10 mouse cellular contexts compared by ENCODE assay signal in the genomic region with DNA sequence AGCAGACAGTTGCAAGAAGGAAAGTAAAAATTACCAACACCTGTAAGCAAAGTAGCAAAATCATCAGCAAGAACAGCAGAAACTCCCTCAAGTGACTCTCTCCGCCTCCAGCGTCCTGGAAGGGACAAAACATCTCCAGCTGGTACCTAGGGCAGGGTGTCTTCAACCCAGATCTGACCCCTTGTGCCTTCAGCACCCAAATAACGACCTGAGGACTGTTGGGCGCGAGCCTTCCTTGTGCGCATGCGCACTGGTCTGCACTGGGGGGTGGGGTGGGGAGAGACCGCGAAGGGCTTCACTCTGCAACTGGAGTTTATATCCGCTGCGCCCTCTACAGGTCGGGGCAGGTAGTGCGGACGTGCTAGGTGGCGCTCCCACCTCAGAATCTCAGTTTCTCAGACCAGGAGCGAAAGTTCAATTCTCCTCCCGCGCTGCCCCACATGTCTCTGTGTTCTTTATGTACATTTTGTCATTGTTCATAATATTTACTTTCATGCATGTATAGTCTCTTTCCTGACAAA. TPM values are rescaled to one million over a fixed set of nuclear protein-coding genes. Genes with fewer than 3 reads are reported as not detected.
DNase-seq lines count a peak whose midpoint lies in the region; ATAC-seq and TF ChIP-seq lines count a peak whose summit lies in the region.
"Had no signal": no experiment of that assay in that cellular context is flagged by ENCODE, and none has a peak within 500 bp of the region (broad histone marks: within the 10 kb centered on the region; RNA-seq: fewer than 3 reads in every experiment).

No protein-coding gene starts in this region.

- peak; percentile 52 for TF ChIP-seq CTCF in left cerebral cortex, adult 2 months (IDR thresholded peaks at IDR 0.05)
- peak; percentile 55 for TF ChIP-seq CTCF in lung, adult 2 months (IDR thresholded peaks at IDR 0.05; ENCODE audit: insufficient read depth, low read length)

- H3K27me3 ChIP-seq in hindbrain, embryonic 12.5 days, result no peaks in the 10 kb centered on the region
- H3K27me3 ChIP-seq: stomach, embryonic 15.5 days had no signal

- TF ChIP-seq POLR2A in lung, adult 2 months (IDR thresholded peaks at IDR 0.05; ENCODE audit: borderline replicate concordance, extremely low read depth, low read depth, low read length), result no peak

- H3K36me3 ChIP-seq in hindbrain, embryonic 12.5 days, result no peaks in the 10 kb centered on the region
- H3K36me3 ChIP-seq: hindbrain, embryonic 10.5 days; stomach, embryonic 15.5 days had no signal

- H3K4me2 ChIP-seq in hindbrain, embryonic 12.5 days (replicated peaks), result no peak overlapping the region

- 0 out of 2 replicates have a peak, but pooled peaks cover 3% of the 10 kb centered on the region for H3K9me3 ChIP-seq in hindbrain, embryonic 12.5 days (replicated peaks)
- H3K9me3 ChIP-seq: hindbrain, embryonic 10.5 days; stomach, embryonic 15.5 days had no signal

- intact Hi-C loops in left cerebral cortex, adult 2 months (cut with DNase I), result loop anchor here (5.0 kb wide), 2 partner anchors 41 to 171 kb away; a partner anchor contains a TSS

- no peak overlapping the region for H3K4me3 ChIP-seq in left cerebral cortex, adult 2 months
- no peak overlapping the region for H3K4me3 ChIP-seq in lung, adult 2 months (replicated peaks; ENCODE audit: extremely low read depth, low read depth, low read length)
- no peak overlapping the region for H3K4me3 ChIP-seq in hindbrain, embryonic 12.5 days

- no peak for ATAC-seq in hindbrain, embryonic 12.5 days (ENCODE audit: low FRiP score)

- no peaks in the 10 kb centered on the region for H3K4me1 ChIP-seq in lung, adult 2 months (ENCODE audit: control insufficient read depth, insufficient read depth, low read length)
- no peaks in the 10 kb centered on the region for H3K4me1 ChIP-seq in hindbrain, embryonic 12.5 days

- no peak overlapping the region for H3K27ac ChIP-seq in left cerebral cortex, adult 2 months
- H3K27ac ChIP-seq in hindbrain, embryonic 12.5 days, result no peak overlapping the region
- H3K27ac ChIP-seq: hindbrain, embryonic 10.5 days; stomach, embryonic 15.5 days had no signal

- WGBS in lung, adult 2 months, result 62% methylated on average over 18 of the region's 18 CpGs
- WGBS in hindbrain, embryonic 12.5 days, result 75% methylated on average over 18 of the region's 18 CpGs

- H3K9ac ChIP-seq in hindbrain, embryonic 12.5 days, result no peak overlapping the region
- H3K9ac ChIP-seq: stomach, embryonic 15.5 days had no signal

- no peak for DNase-seq in left cerebral cortex, adult 2 months (ENCODE audit: extremely low spot score in 1 of 2, low spot score in 2 of 2)
- no peak for DNase-seq in left cerebral cortex, adult 8-10 months (ENCODE audit: low spot score in 2 of 2)
- DNase-seq in adrenal gland, postnatal 25 days, result peak; percentile 12
- DNase-seq in lung, adult 2 months, result peak; percentile 23
- peak; percentile 49 for DNase-seq in thymus, postnatal 14 days
- no peak for DNase-seq in cerebellum, adult 11 months

RNA-seq across cellular contexts. Expression of a gene that starts 12.5 kb away (rescaled TPM):
- total RNA-seq in left cerebral cortex, adult 2 months (2021), result not detected
- total RNA-seq in left cerebral cortex, adult 8-10 months (2022), result not detected
- total RNA-seq in adrenal gland, postnatal 25 days (2021), result not detected in 2 replicates
- polyA plus RNA-seq in lung, adult 2 months (2012; rRNA removed), result not detected in 2 replicates
- polyA plus RNA-seq in hindbrain, embryonic 12.5 days (2016; fragmentation: Nextera tagmentation; extraction: Ambion mirVana), result not detected in 2 replicates
- polyA plus RNA-seq: embryonic facial prominence, embryonic 11.5 days; hindbrain, embryonic 10.5 days; stomach, embryonic 15.5 days had no signal

RNA-seq across cellular contexts. Expression of a gene that starts 25.0 kb away (rescaled TPM):
- 100 to 1,000 TPM; 222 to 223 TPM for total RNA-seq in left cerebral cortex, adult 2 months (2021)
- 100 to 1,000 TPM; 200 to 222 (median 215) TPM for total RNA-seq in left cerebral cortex, adult 8-10 months (2022)
- total RNA-seq in adrenal gland, postnatal 25 days (2021), result 1.3 and 2.0 TPM in 2 replicates
- polyA plus RNA-seq in lung, adult 2 months (2012; rRNA removed), result 0.17 and 0.80 TPM in 2 replicates
- polyA plus RNA-seq in hindbrain, embryonic 12.5 days (2016; fragmentation: Nextera tagmentation; extraction: Ambion mirVana), result 115 and 119 TPM in 2 replicates

RNA-seq across cellular contexts. Expression of a gene that starts 42.0 kb away (rescaled TPM):
- total RNA-seq in left cerebral cortex, adult 2 months (2021), result 10 to 100 TPM; 78.1 to 88.9 TPM
- total RNA-seq in left cerebral cortex, adult 8-10 months (2022), result 10 to 100 TPM; 56.1 to 65.9 (median 61.6) TPM
- 142 and 170 TPM in 2 replicates for total RNA-seq in adrenal gland, postnatal 25 days (2021)
- polyA plus RNA-seq in lung, adult 2 months (2012; rRNA removed), result 32.6 and 34.7 TPM in 2 replicates
- polyA plus RNA-seq in hindbrain, embryonic 12.5 days (2016; fragmentation: Nextera tagmentation; extraction: Ambion mirVana), result 54.4 and 60.4 TPM in 2 replicates

Comparison
In these comparisons a context has a peak if more than half of its experiments do, and no peak if none do; other contexts are left out.
1. DNase-seq: peak in adrenal gland, postnatal 25 days (single experiment), lung, adult 2 months (single experiment) and thymus, postnatal 14 days (single experiment); none in left cerebral cortex, adult 2 months (0 of 2), left cerebral cortex, adult 8-10 months (0 of 2) and cerebellum, adult 11 months (single experiment).
2. RNA of a gene that starts 25.0 kb away (total RNA-seq): 222 to 223 TPM in left cerebral cortex, adult 2 months and 200 to 222 TPM in left cerebral cortex, adult 8-10 months; 1.3 to 2.0 TPM in adrenal gland, postnatal 25 days; every median in the first group is over 10 times any median in the second.